Mouse (Mus musculus) spleen, adult 2 months (tissue): ENCODE measurements around the gene Mrps24. TPM values are rescaled to one million over a fixed set of nuclear protein-coding genes. Genes with fewer than 3 reads are reported as not detected.

Source experiments
- DNase-seq, 2 experiments: peaks; one replicate each; pipeline versions ENCODE4 v3.0.0 to v3.0.0-alpha.2; 2012 to 2021; ENCODE audit warnings: low spot score in 2 of 2, low read depth in 1 of 2
- H3K27ac ChIP-seq: fragments of 200-500 bp; 2 replicates; pipeline ENCODE4 v1.5.1; 2012; ENCODE audit warnings: low read length, inconsistent platforms; ENCODE audit not compliant: insufficient read depth
- H3K27me3 ChIP-seq: fragments of 200-500 bp; 2 replicates; pipeline ENCODE4 v1.6.1; 2012; ENCODE audit warnings: mild to moderate bottlenecking, moderate library complexity, low read length, inconsistent platforms; ENCODE audit not compliant: control insufficient read depth, insufficient read depth
- H3K36me3 ChIP-seq: fragments of 200-500 bp; 2 replicates; pipeline ENCODE4 v1.6.1; 2012; ENCODE audit warnings: mild to moderate bottlenecking, low read length, inconsistent platforms; ENCODE audit not compliant: control insufficient read depth, insufficient read depth
- H3K4me1 ChIP-seq: fragments of 200-500 bp; 2 replicates; pipeline ENCODE4 v1.6.1; 2011; ENCODE audit warnings: inconsistent platforms; ENCODE audit not compliant: control insufficient read depth, insufficient read depth, insufficient read length
- H3K4me3 ChIP-seq: fragments of 200-500 bp; 2 replicates; pipeline ENCODE4 v1.5.1; 2011; ENCODE audit warnings: mild to moderate bottlenecking, inconsistent platforms; ENCODE audit not compliant: insufficient read depth, insufficient read length; ENCODE audit errors: extremely low read depth
- CTCF ChIP-seq: fragments of 200-500 bp; IDR thresholded peaks from 2 replicates; pipeline ENCODE4 v1.5.1; 2011; ENCODE audit warnings: mild to moderate bottlenecking, inconsistent platforms; ENCODE audit not compliant: insufficient read depth, insufficient read length, insufficient replicate concordance; ENCODE audit errors: extremely low read depth
- POLR2A ChIP-seq: fragments of 200-500 bp; IDR thresholded peaks from 2 replicates; pipeline ENCODE4 v1.6.1; 2011; ENCODE audit warnings: low read depth, low read length, inconsistent platforms
- WGBS: fragments of 180-500 bp; shearing (Covaris S2); methylation state at CpG from one replicate; pipeline ENCODE4 v1.1.7; 2018; 5-methylcytosine and 5-hydroxymethylcytosine counted together
- polyA plus RNA-seq: library from polyadenylated mRNA; depleted of rRNA; stranded (reverse); fragments of >200 nt; gene quantifications from 2 replicates; pipeline ENCODE4 v1.2.3, GENCODE M21; 2012; rRNA removed

The Mrps24 gene
- polyA plus RNA-seq, 1 experiment = 176 TPM

- DNase-seq = no peak
- Histone ChIP-seq H3K27ac (no peak overlapping the region), H3K4me3 (no peak overlapping the region), H3K4me1 (no peaks in the 10 kb centered on the region), H3K27me3 (no peaks in the 10 kb centered on the region), H3K36me3 (peaks cover 6% of the 10 kb centered on the region)
- 71% methylated on average over 7 of the region's 7 CpGs for WGBS
- TF ChIP-seq POLR2A = no peak
Measured at GRCm38 (mm10) chr11:5700808-5701207, 14.7 kb downstream of the Mrps24 start.

- Histone ChIP-seq H3K36me3 (no peaks in the 10 kb centered on the region), H3K27me3 (no peaks in the 10 kb centered on the region), H3K4me3 (no peak overlapping the region), H3K4me1 (no peaks in the 10 kb centered on the region), H3K27ac (no peak overlapping the region)
- no peak for DNase-seq
- TF ChIP-seq POLR2A = no peak
- TF ChIP-seq CTCF = no peak
- WGBS = 62% methylated on average over 7 of the region's 7 CpGs
Measured at GRCm38 (mm10) chr11:5691775-5692174, 23.7 kb downstream of the Mrps24 start.

- no peak for DNase-seq
- Histone ChIP-seq H3K27ac (no peak overlapping the region), H3K36me3 (no peaks in the 10 kb centered on the region), H3K4me1 (no peaks in the 10 kb centered on the region), H3K4me3 (no peak overlapping the region), H3K27me3 (no peaks in the 10 kb centered on the region)
- WGBS = 54% methylated on average over 7 of the region's 7 CpGs
- TF ChIP-seq CTCF (no peak), POLR2A (no peak)
Measured at GRCm38 (mm10) chr11:5684283-5684682, 31.2 kb downstream of the Mrps24 start.

GRCm38 (mm10) chr11:5682541-5682940, 32.9 kb downstream of the Mrps24 start:
- Histone ChIP-seq H3K27me3 (no peaks in the 10 kb centered on the region), H3K27ac (no peak overlapping the region), H3K4me1 (no peaks in the 10 kb centered on the region), H3K36me3 (no peaks in the 10 kb centered on the region), H3K4me3 (no peak overlapping the region)
- no peak for DNase-seq
- TF ChIP-seq CTCF (no peak), POLR2A (no peak)
- 70% methylated on average over 6 of the region's 6 CpGs for WGBS

Other genes starting within 250 kb of the Mrps24 start
- gene Xbp1, start 195.0 kb downstream of the Mrps24 start, polyA plus RNA-seq = 63.7 and 75.6 TPM in 2 replicates
- gene Ccdc117, start 173.5 kb downstream of the Mrps24 start, polyA plus RNA-seq = 4.7 and 5.6 TPM in 2 replicates
- gene Ankrd36, start 146.0 kb downstream of the Mrps24 start, polyA plus RNA-seq = 0.02 TPM in 1 of 2 replicates, not detected in the other
- 11.8 and 12.0 TPM in 2 replicates for gene Urgcp, start 46.7 kb upstream of the Mrps24 start, polyA plus RNA-seq
- gene Dbnl, start 72.8 kb upstream of the Mrps24 start, polyA plus RNA-seq = 104 and 130 TPM in 2 replicates
- 0.85 and 1.5 TPM in 2 replicates for gene Pgam2, start 88.1 kb upstream of the Mrps24 start, polyA plus RNA-seq
- gene Polm, start 122.3 kb upstream of the Mrps24 start, polyA plus RNA-seq = 62.5 and 87.7 TPM in 2 replicates
- 15.7 and 19.8 TPM in 2 replicates for gene Aebp1, start 146.3 kb upstream of the Mrps24 start, polyA plus RNA-seq
- 78.1 and 210 TPM in 2 replicates for gene Pold2, start 162.6 kb upstream of the Mrps24 start, polyA plus RNA-seq
- gene Myl7, start 183.1 kb upstream of the Mrps24 start, polyA plus RNA-seq = 0.54 TPM in 1 of 2 replicates, not detected in the other
- 0.27 and 0.41 TPM in 2 replicates for gene Gck, start 234.4 kb upstream of the Mrps24 start, polyA plus RNA-seq
- 31.0 and 34.3 TPM in 2 replicates for gene Ykt6, start 240.0 kb upstream of the Mrps24 start, polyA plus RNA-seq